Mouse (Mus musculus) layer of hippocampus, adult 8-10 months (tissue): ENCODE data around the gene Espn. TPM values are rescaled to one million over a fixed set of nuclear protein-coding genes. Genes with fewer than 3 reads are reported as not detected.
A peak's percentile ranks its signal among the peaks of the same experiment; 100 is the strongest.

Source experiments
- DNase-seq, 2 experiments: peaks; one replicate each; pipeline ENCODE4 v3.0.0; 2022; ENCODE audit warnings: low spot score in 2 of 2
- total RNA-seq, 4 experiments: library from RNA; stranded (reverse); gene quantifications; 2 replicates each; pipeline ENCODE4 v1.2.4; 2022

Gene Espn
- total RNA-seq, 4 experiments from 2014 or later, result 2.9 to 3.0 (median 3.0) TPM

- DNase-seq, result no peak
Observed at GRCm38 (mm10) chr4:152126026-152126920, 25.9 kb downstream of the Espn start.

- DNase-seq, result no peak
Observed at GRCm38 (mm10) chr4:152125161-152126025, 26.8 kb downstream of the Espn start.

DNA sequence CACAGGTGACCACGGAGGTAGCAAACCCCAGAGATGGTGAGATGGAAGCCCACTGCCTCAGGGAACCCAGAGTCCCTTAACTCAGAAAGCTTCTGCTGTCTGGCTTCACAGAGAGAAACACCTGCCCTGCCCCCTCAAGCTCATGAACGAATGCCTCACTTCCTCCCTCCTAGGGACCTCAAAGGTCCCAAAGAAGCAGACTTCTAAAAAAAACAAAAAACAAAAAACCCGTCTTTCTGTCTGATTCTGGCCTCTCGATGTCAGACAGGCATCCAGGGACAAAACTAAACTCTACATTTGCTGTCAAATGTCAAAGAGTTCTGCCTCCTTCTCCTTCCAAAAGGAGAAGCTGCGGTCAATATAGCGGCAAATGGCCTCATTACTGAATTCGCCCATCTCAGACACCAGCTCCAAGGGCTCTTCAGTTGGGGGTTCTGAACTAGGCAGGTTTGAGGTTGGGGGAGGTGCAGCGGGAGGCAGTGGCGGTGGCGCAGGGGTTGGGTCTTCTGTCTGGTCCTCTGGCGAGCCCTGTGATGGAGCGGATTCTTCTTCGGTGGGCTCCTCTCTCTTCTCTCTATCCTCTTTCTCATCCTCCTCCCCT lies 27.7 kb downstream of the Espn start:
- DNase-seq, result no peak

DNA sequence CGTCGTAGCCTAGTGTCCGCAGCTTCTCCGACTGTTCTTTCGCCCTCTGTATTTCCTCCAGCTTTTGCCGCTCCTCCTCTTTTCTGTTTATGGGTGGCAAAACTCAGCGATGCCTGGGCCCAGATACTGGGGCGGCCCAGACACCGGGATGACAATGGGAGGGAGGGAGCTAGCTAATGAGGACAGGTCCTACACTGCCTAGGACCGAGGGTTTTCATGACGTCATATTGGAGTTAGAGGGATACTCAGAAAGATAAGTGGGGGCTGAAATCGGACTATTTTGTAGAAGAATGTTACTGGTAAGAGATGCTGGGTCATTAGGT lies 31.0 kb downstream of the Espn start:
- no peak for DNase-seq

DNA sequence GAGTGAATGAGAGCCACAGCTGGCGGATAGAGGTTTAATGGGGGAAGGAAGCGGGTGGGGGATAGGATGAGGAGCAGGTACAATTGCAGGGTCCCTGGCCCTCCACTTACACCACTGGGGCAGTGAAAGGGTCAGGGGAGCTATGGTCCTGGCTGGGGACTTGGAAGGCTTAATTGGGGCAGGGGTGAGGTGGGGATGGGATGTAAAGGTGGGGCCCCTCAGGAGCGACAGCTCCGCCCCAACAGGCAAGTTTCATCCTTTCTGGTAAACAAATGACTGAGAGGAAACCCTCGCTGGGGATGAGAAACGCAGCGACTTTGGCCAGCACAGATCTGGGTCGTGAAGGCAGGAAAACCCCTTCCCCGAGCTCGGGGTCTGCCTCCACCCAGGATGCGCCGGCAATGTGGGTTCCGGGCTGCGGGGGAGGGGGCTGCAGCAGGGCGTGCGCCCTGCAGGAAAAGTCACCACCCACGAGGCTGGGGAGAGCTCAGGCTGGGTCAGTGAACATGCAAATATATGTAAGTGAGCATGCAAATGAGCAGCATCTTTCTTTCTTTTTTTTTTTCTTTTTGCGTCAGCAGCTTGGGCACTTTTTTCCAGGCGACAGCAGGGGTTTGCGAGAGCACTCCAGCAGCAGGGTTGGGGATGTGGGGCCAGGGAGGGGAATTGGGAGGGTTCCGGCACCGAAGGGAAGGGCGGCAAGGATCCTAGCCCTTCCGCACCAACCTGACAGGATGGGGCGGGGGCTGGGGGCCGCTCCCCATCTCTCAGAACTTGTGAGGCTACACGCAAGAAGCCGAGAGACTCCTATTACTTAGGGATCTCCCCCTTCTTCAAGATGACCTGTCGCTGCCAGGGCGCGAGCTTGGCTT lies 31.6 kb downstream of the Espn start:
- no peak for DNase-seq

- peak in 1 of 2 experiments; percentile 56 for DNase-seq
Observed at GRCm38 (mm10) chr4:152119396-152120292, 32.5 kb downstream of the Espn start.

DNA sequence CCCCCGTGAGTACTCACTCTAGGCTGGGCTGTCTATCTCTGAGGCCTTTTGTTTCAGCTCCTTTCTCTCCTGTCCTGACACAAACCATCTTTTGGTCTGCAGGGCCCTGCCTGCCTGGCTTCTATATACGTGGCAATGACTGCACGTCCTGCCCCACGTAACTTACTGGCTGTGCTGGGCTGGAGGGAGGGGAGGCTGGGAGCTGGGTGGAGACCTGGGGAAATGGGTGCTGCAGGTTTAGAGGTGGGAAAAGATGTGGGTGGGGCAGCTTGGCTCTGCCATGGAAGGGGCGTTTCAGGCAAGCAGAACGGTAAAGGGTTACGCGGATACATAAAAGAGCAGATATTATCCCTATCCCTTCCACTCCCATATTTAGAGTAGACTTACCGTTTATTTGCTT lies 34.6 kb downstream of the Espn start:
- no peak for DNase-seq

GRCm38 (mm10) chr4:152115921-152116612 lies 36.1 kb downstream of the Espn start, which contains the start of gene Tnfrsf25:
Gene Tnfrsf25, plus strand, starts transcription at chr4:152115934.
- DNase-seq, result no peak

DNA sequence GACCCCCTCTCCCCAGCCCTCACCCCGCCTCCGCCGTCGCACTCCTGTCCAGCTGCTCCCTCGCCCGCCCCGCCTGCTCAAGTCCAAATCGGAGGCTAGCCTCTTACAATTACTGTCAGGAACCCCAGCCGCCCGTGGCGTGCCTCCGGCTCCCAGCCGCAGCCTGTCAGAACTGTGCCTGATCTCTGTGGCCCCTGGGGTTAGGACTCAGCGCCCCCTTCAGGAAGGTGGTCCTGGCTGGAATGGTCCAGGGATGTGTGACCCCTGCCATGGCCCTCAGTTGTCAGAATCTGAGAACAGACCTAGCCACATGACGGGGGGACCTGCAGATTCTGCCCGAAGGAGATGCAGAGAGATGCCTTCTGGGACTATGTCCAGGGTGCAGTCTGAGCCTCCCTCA lies 38.1 kb downstream of the Espn start:
- DNase-seq, result no peak

DNA sequence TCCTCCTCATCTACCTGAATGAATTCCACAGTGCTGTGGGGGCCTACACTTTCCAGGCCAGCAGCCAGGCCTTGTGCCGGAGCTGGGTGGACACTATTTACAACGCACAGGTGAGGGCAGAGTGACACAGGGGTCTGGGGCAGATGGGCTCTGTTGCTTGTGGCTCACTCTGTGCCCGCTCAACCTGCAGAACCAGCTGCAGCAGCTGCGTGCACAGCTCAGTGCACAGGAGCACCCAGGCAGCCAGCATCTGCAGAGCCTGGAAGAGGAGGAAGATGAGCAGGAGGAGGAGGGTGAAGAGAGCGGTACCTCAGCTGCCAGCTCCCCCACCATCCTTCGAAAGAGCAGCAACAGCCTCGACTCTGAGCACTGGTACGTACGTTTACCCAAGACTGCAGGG lies 39.8 kb downstream of the Espn start:
- no peak for DNase-seq

GRCm38 (mm10) chr4:152110689-152111088 lies 41.5 kb downstream of the Espn start:
- DNase-seq, result no peak

DNA sequence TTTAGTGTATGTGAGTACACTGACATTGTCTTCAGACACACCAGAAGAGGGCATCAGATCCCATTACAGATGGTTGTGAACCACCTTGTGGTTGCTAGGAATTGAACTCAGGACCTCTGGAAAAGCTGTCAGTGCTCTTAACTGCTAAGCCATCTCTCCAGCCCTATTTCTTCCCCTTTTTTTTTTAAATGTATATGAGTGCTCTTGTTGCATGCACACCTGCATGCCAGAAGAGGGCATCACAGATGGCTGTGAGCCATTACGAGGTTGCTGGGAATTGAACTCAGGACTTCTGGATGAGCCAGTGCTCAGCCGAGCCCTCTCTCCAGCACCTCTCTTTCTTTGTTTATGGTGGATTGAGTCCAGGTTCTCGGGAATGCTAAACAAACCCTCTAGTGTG lies 42.7 kb downstream of the Espn start:
- no peak for DNase-seq

DNA sequence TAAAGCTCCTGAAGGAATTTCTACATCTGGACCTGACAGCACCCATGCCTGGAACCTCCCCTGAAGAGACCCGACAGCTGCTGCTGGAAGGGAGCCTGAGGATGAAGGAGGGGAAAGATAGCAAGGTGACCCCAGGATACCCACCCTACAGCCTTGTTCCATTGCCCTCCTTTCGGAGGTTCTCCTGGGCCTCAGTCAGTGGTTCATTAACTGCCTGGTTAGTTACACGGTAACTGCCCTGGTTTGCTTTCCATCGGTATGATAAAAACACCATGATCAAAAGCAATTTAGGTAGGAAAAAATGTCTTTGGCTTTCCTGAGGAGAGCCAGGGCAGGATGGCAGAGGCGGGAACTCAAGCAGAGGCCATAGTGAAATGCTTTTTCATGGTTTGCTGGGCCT lies 43.5 kb downstream of the Espn start:
- DNase-seq, result no peak

GRCm38 (mm10) chr4:152107971-152108509 lies 44.1 kb downstream of the Espn start:
- DNase-seq, result peak; percentile 68

DNA sequence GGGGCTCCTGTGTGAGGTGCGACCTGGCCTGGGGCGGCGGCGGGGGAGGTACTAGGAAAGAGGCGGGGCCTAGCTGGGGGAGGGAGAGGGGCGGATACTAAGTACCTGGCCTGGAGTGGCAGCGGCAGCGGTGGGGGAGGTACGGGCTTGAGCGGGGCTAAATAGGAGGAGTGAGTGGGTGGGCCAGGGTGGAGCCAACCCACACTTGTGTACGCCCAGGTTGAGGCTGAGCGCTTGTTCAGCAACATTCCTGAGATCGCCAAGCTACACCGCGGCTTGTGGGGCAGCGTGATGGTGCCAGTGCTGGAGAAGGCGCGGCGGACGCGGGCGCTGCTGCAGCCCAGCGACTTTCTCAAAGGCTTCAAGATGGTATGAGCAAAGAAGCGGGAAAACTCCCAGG lies 44.7 kb downstream of the Espn start:
- DNase-seq, result no peak

DNA sequence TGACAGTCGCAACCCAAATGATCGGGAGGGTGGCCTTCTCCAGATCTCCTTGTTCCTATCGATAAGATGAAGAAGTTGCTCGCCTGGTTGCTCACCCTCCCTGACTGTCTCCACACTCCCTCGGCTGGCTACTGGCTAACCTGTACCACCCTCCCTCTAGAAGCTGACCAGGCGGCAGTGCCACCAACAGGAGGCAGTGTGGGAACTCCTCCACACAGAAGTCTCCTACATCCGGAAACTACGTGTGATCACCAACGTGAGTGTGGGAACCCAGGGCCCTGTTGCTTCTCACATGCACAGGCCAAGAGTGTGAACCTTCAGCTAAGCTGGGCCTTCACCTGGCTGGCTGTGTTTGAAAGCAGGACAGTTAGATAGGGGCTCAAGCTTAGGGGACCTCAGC lies 45.4 kb downstream of the Espn start:
- no peak for DNase-seq

GRCm38 (mm10) chr4:152103025-152103424 lies 49.1 kb downstream of the Espn start:
- DNase-seq, result peak in 1 of 2 experiments; percentile 77

DNA sequence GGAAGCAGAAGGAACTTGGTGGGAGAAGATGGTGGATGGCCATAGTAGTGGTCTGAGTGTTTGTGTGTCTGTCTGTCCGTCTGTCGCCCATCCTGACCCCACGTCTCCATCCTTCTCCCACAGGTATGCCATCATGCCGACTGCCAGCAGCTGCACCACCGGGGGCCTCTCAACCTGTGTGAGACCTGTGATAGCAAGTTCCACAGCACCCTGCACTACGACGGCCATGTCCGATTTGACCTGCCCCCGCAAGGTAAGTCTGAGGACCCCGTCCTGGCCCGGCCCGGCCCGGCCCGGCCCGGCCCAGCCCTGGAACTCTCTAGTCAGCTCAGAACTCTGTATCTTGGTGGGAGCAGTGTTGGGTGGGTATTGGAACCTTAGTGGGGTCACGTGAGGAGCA lies 50.2 kb downstream of the Espn start:
- no peak for DNase-seq

DNA sequence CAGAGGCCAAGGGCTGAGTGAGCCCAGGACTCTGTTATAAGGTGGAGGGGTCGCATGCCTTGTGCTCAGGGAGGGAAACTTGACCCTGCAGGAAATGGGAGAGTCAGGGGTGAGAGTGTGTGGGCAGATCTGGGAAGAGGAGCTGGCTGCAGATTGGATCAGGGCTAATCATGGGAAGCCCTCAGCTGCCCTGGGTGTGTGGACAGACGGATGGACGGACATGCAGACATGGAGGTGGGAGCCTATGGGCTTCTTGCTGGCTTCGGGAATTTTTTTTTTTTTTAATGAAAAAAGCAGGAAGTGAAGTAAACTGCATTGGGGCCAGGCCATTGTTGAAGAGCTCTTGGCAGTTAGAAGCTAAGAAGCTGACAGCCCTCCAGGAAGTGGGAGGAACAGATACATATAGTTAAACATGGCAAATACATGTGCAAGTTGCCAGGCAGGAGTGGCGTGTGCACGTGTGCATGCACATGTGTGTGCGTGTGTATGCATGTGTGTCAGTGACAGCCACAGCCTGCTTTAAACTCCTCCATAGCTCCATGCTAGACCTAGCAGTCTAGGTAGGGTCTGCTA lies 51.0 kb downstream of the Espn start:
- DNase-seq, result no peak
